Mouse (Mus musculus): ENCODE results near the gene Bdkrb2. TPM values are rescaled to one million over a fixed set of nuclear protein-coding genes. Genes with fewer than 3 reads are reported as not detected.

Bdkrb2 gene
- polyA plus RNA-seq (2015; fragmentation: Illumina TruSeq; extraction: RNeasy Lipid Tissue Mini Kit (QIAGEN cat#74804); ENCODE audit: insufficient read depth, low replicate concordance), result 0.29 TPM

DNA sequence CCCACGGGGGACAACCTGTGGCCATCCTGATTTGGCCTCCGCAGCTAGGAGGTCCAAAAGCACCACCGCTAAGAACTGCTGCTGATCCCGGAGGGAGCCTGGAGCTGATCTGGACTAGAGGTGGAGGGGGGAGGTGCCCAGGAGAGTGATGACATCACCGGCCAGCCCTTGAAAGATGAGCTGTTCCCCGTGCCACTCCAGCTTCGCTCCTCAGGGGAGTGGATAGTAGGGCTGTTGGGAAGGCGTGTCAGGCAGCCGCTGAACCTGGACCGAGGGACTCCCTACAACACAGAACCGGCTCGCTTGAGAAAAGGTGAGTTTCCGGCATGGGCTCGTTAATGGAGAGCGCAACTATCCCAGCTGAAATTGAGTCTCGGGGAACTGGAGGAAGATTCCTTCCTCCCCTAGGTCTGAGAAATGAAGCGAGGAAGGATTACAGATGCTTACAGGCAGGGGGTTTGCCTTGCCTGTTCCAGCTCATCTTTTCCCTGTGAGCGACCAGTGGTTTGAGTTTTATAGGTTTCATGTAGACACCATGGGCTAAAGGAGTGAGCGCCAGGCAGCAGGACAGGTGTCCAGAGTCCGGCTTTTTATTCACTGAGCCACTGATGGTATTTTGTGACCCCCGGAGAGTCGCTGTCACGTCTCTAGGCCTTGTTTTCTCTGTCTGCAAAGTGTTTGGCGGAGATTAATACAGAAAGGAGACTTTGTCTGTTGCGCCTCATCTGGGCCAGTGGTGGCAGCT lies at the start of gene Bdkrb2:
TSS of gene Bdkrb2 (plus strand) at position 291 of the 745 bp plus-strand sequence.

DNA sequence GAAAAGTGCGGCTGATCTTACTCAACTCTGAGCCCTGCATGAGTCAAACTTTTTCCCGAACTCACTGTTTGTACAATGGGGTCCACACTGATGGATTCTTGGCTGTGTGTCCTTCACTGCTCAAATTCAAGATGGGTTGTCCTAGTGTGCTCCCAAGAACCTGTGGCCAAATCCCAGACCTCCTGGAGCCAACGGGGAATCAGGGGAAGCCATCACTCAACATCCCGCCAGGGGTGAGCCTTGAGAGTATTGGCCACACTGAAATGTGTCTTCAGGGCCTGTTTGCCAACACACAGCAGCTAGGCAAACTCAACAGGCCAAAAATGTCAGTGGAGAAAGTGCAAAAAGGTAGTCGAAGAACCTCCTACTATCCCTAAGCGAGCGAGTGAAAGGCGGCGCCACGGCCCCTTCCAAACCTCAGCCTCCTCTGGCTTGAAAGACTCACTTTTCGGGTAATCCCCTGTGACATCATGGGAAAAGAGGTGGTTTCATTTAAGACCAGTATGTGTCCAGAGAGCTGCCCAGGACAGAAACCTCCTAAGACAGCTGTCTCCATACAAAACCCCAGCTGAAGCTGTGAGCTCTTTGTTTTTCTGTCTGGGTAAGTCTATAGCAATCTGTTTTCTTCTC lies 39.7 kb downstream of the Bdkrb2 start, which contains the start of gene Bdkrb1:
TSS of gene Bdkrb1 (plus strand) at position 505 of the 630 bp plus-strand sequence.

Other genes with a start within 250 kb of the Bdkrb2 start
- gene Tunar, start 229.4 kb upstream of the Bdkrb2 start, polyA plus RNA-seq (2015; fragmentation: Illumina TruSeq; extraction: RNeasy Lipid Tissue Mini Kit (QIAGEN cat#74804); ENCODE audit: insufficient read depth, low replicate concordance), result not detected
- gene D430019H16Rik, start 109.4 kb upstream of the Bdkrb2 start, polyA plus RNA-seq (2015; fragmentation: Illumina TruSeq; extraction: RNeasy Lipid Tissue Mini Kit (QIAGEN cat#74804); ENCODE audit: insufficient read depth, low replicate concordance), result 3.0 TPM
- not detected for gene Bdkrb1, start 39.9 kb downstream of the Bdkrb2 start, polyA plus RNA-seq (2015; fragmentation: Illumina TruSeq; extraction: RNeasy Lipid Tissue Mini Kit (QIAGEN cat#74804); ENCODE audit: insufficient read depth, low replicate concordance)
- 20.6 TPM for gene Gskip, start 121.6 kb downstream of the Bdkrb2 start, polyA plus RNA-seq (2015; fragmentation: Illumina TruSeq; extraction: RNeasy Lipid Tissue Mini Kit (QIAGEN cat#74804); ENCODE audit: insufficient read depth, low replicate concordance)
- gene Atg2b, start 122.0 kb downstream of the Bdkrb2 start, polyA plus RNA-seq (2015; fragmentation: Illumina TruSeq; extraction: RNeasy Lipid Tissue Mini Kit (QIAGEN cat#74804); ENCODE audit: insufficient read depth, low replicate concordance), result 31.2 TPM
- gene Ak7, start 142.8 kb downstream of the Bdkrb2 start, polyA plus RNA-seq (2015; fragmentation: Illumina TruSeq; extraction: RNeasy Lipid Tissue Mini Kit (QIAGEN cat#74804); ENCODE audit: insufficient read depth, low replicate concordance), result 0.19 TPM
- 262 TPM for gene Papola, start 221.5 kb downstream of the Bdkrb2 start, polyA plus RNA-seq (2015; fragmentation: Illumina TruSeq; extraction: RNeasy Lipid Tissue Mini Kit (QIAGEN cat#74804); ENCODE audit: insufficient read depth, low replicate concordance)

Measured in spleen, adult 10 weeks (tissue).